Mouse (Mus musculus) lung, adult 2 months (tissue): ENCODE measurements around the gene Wipi1.

Experiments used
- CTCF ChIP-seq: fragments of 200-500 bp; IDR thresholded peaks from 2 replicates; pipeline ENCODE4 v1.5.1; 2011; ENCODE audit warnings: mild to moderate bottlenecking, low read length, control low read depth; ENCODE audit not compliant: insufficient read depth
- POLR2A ChIP-seq: fragments of 200-500 bp; IDR thresholded peaks from 2 replicates; pipeline ENCODE4 v1.6.1; 2011; ENCODE audit warnings: low read depth, mild to moderate bottlenecking, control low read depth, low read length, borderline replicate concordance; ENCODE audit errors: extremely low read depth

GRCm38 (mm10) chr11:109628099-109628498 lies 16.3 kb upstream of the Wipi1 start:
- TF ChIP-seq CTCF (no peak), POLR2A (no peak)
